Mouse (Mus musculus) limb, embryonic 10.5 days (tissue): ENCODE results near the gene Slc26a11. TPM values are rescaled to one million over a fixed set of nuclear protein-coding genes. Genes with fewer than 3 reads are reported as not detected.

ENCODE experiments used
- DNase-seq: peaks from one replicate; pipeline ENCODE4 v3.0.0-alpha.2; 2017; ENCODE audit warnings: low spot score
- H3K27ac ChIP-seq: fragments of 300-500 bp; sonication (generic); 2 replicates; pipeline ENCODE4 v1.5.1; 2016; ENCODE audit warnings: mild to moderate bottlenecking
- H3K27me3 ChIP-seq: fragments of 300-500 bp; sonication (generic); 2 replicates; pipeline ENCODE4 v1.6.1; 2016; ENCODE audit warnings: low read depth, mild to moderate bottlenecking; ENCODE audit not compliant: poor library complexity, severe bottlenecking
- H3K36me3 ChIP-seq: fragments of 300-500 bp; sonication (generic); 2 replicates; pipeline ENCODE4 v1.6.1; 2016; ENCODE audit warnings: mild to moderate bottlenecking, moderate library complexity
- H3K4me1 ChIP-seq: fragments of 300-500 bp; sonication (generic); 2 replicates; pipeline ENCODE4 v1.6.1; 2016
- H3K4me3 ChIP-seq: fragments of 300-500 bp; sonication (generic); 2 replicates; pipeline ENCODE4 v1.5.1; 2016; ENCODE audit warnings: mild to moderate bottlenecking, moderate library complexity
- H3K9me3 ChIP-seq: fragments of 300-500 bp; sonication (generic); replicated peaks from 2 replicates; pipeline ENCODE4 v1.6.1; 2016; ENCODE audit warnings: mild to moderate bottlenecking
- WGBS: fragments of 180-500 bp; shearing (Covaris S2); methylation state at CpG from one replicate; pipeline ENCODE4 v1.1.7; 2016; 5-methylcytosine and 5-hydroxymethylcytosine counted together
- polyA plus RNA-seq: library from polyadenylated mRNA; unstranded; fragments of >200 nt; fragmentation: Nextera tagmentation; extraction: Ambion mirVana; gene quantifications from 2 replicates; pipeline ENCODE4 v1.2.1, GENCODE M21; 2016

Gene Slc26a11
- polyA plus RNA-seq, 1 experiment from 2014 or later, result 9.4 TPM

DNA sequence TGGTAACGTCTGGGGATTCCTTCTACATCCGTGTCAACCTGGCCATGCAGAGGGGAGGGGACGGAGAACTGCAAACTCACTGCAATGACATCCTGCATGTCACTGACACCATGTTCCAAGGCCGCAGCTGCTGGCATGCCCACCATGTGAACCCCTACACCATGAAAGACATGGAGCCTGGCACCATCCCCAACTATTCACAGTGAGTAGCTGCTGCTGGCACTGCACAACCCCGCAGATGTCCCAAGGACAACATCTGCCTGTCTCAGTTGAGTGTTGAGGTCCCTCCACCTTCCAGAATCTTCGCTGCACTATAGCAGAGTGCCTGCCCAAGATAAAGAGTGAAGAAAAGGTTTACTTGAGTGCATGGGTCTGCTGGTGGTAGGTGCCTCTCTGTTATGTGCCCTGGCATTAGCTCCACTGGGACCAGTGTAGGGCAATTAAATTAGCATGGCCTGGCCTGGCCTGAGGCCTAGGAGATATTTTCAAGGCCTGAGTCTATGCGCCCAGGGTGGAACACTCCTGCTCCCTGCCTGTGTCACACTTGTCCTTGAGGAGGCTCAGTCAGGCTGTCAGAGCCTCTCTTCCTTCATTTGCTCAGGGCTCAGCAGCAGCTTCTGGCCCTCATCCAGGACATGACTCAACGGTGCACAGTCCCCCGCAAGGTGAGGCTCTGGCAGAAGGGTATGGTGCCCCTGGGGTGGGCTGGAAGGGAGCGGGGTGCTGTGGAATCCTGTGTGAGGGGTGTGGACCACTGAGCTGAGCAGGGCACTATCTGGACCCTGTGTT, 16.9 kb upstream of the Slc26a11 start:
- Histone ChIP-seq H3K27ac (no peak overlapping the region), H3K36me3 (no peaks in the 10 kb centered on the region), H3K4me3 (no peak overlapping the region), H3K27me3 (peaks cover 5% of the 10 kb centered on the region), H3K9me3 (no peaks in the 10 kb centered on the region), H3K4me1 (peaks cover 5% of the 10 kb centered on the region; the same call in 1 of the 2 replicates)
- 88% methylated on average over 10 of the region's 10 CpGs for WGBS
- DNase-seq, result no peak

GRCm38 (mm10) chr11:119339179-119339578, 16.2 kb upstream of the Slc26a11 start:
- no peaks in the 10 kb centered on the region for H3K9me3 ChIP-seq
- peaks cover 5% of the 10 kb centered on the region; the same call in 1 of the 2 replicates for H3K4me1 ChIP-seq
- DNase-seq, result no peak
- H3K27ac ChIP-seq, result 0 out of 2 replicates have a peak overlapping the region, but pooled peaks have one; percentile 16
- 49% methylated on average over 5 of the region's 5 CpGs for whole genome bisulfite sequencing
- H3K36me3 ChIP-seq, result no peaks in the 10 kb centered on the region
- H3K4me3 ChIP-seq, result no peak overlapping the region
- H3K27me3 ChIP-seq, result no peaks in the 10 kb centered on the region; the same call in 1 of the 2 replicates

DNA sequence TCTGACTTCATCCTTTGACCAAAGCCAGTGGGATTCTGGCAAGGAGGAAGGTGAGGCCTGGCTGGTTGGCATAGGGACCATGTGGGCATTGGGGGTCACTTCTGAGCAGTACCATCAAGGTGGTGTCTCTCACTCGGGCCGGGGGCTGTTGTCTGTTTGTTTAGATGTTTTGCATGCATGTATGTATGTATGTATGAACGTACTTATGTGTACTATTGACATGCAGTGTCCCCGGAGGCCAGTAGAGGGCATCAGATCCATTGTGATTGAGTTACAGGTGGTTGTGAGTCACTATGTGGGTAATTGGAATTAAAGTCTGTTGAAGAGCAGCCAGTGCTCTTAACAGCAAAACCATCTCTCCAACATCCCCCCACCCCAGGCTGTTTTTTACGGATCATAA, 15.7 kb upstream of the Slc26a11 start:
- Histone ChIP-seq H3K36me3 (no peaks in the 10 kb centered on the region), H3K27me3 (no peaks in the 10 kb centered on the region; the same call in 1 of the 2 replicates), H3K27ac (0 out of 2 replicates have a peak overlapping the region, but pooled peaks have one; percentile 16), H3K4me1 (peaks cover 5% of the 10 kb centered on the region; the same call in 1 of the 2 replicates), H3K4me3 (no peak overlapping the region), H3K9me3 (no peaks in the 10 kb centered on the region)
- WGBS, result 11% methylated on average over 5 of the region's 5 CpGs
- DNase-seq, result peak; percentile 84

- WGBS, result 92% methylated on average over 8 of the region's 8 CpGs
- DNase-seq, result no peak
- no peaks in the 10 kb centered on the region for H3K27me3 ChIP-seq
Observed at GRCm38 (mm10) chr11:119344178-119344577, 11.2 kb upstream of the Slc26a11 start.

GRCm38 (mm10) chr11:119344865-119345264, 10.5 kb upstream of the Slc26a11 start:
- DNase-seq, result no peak
- H3K27me3 ChIP-seq, result no peaks in the 10 kb centered on the region
- H3K4me3 ChIP-seq, result no peak overlapping the region
- 73% methylated on average over 6 of the region's 6 CpGs for WGBS
- no peak overlapping the region for H3K27ac ChIP-seq
- no peaks in the 10 kb centered on the region for H3K4me1 ChIP-seq
- H3K36me3 ChIP-seq, result peaks cover 19% of the 10 kb centered on the region
- H3K9me3 ChIP-seq, result no peaks in the 10 kb centered on the region

More at GRCm38 (mm10) chr11:119344178-119344577, 11.2 kb upstream of the Slc26a11 start:
- H3K4me3 ChIP-seq, result no peak overlapping the region
- H3K9me3 ChIP-seq, result no peaks in the 10 kb centered on the region
- no peak overlapping the region for H3K27ac ChIP-seq
- peaks cover 3% of the 10 kb centered on the region; the same call in 1 of the 2 replicates for H3K4me1 ChIP-seq
- peaks cover 19% of the 10 kb centered on the region for H3K36me3 ChIP-seq

DNA sequence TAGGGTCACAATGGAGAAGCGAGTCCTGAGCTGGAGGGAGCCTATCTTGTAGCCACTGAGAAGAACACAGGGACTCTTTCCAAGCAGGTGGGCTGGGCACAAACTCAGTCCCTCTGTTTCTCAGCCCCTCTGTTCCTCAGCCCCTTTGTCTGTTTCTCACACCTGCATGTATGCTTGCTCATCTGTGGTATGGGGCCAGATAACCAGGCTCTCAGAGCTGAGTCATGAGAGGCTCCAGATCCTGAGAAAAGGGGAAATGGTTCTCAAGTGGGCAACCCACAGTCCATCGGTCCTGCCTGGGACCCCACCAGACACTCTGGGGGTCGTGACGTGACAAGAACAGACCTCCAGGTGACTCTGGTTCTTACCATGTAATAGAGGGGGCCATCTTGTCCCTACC, 8.2 kb upstream of the Slc26a11 start:
- Histone ChIP-seq H3K9me3 (no peaks in the 10 kb centered on the region), H3K4me3 (no peak overlapping the region), H3K4me1 (no peaks in the 10 kb centered on the region), H3K36me3 (peaks cover 24% of the 10 kb centered on the region), H3K27ac (no peak overlapping the region), H3K27me3 (no peaks in the 10 kb centered on the region)
- no peak for DNase-seq
- WGBS, result 94% methylated on average over 4 of the region's 4 CpGs

- DNase-seq, result no peak
- WGBS, result 75% methylated on average over 7 of the region's 7 CpGs
- H3K27ac ChIP-seq, result no peak overlapping the region
- peaks cover 9% of the 10 kb centered on the region; the same call in 1 of the 2 replicates for H3K36me3 ChIP-seq
- H3K9me3 ChIP-seq, result no peaks in the 10 kb centered on the region
- H3K4me1 ChIP-seq, result peaks cover 31% of the 10 kb centered on the region
- H3K4me3 ChIP-seq, result no peak overlapping the region
- 0 out of 2 replicates have a peak, but pooled peaks cover 14% of the 10 kb centered on the region for H3K27me3 ChIP-seq
Observed at GRCm38 (mm10) chr11:119352113-119352512, 3.2 kb upstream of the Slc26a11 start.

- Histone ChIP-seq H3K27ac (no peak overlapping the region), H3K4me3 (no peak overlapping the region), H3K4me1 (peaks cover 31% of the 10 kb centered on the region), H3K27me3 (0 out of 2 replicates have a peak, but pooled peaks cover 14% of the 10 kb centered on the region), H3K9me3 (no peaks in the 10 kb centered on the region), H3K36me3 (peaks cover 16% of the 10 kb centered on the region)
- DNase-seq, result no peak
- 86% methylated on average over 4 of the region's 4 CpGs for WGBS
Observed at GRCm38 (mm10) chr11:119353946-119354345, 1.4 kb upstream of the Slc26a11 start.

GRCm38 (mm10) chr11:119354798-119355442, 437 bp upstream of the Slc26a11 start:
- Histone ChIP-seq H3K4me1 (peaks cover 31% of the 10 kb centered on the region), H3K4me3 (peak overlapping the region; percentile 85), H3K36me3 (peaks cover 25% of the 10 kb centered on the region), H3K27ac (peak overlapping the region; percentile 89), H3K9me3 (no peaks in the 10 kb centered on the region), H3K27me3 (0 out of 2 replicates have a peak, but pooled peaks cover 14% of the 10 kb centered on the region)
- no peak for DNase-seq
- WGBS, result 7% methylated on average over 23 of the region's 23 CpGs

GRCm38 (mm10) chr11:119359089-119359488, 3.7 kb downstream of the Slc26a11 start:
- no peak for DNase-seq
- H3K27me3 ChIP-seq, result 0 out of 2 replicates have a peak, but pooled peaks cover 1% of the 10 kb centered on the region
- H3K4me3 ChIP-seq, result no peak overlapping the region
- no peak overlapping the region for H3K27ac ChIP-seq
- H3K9me3 ChIP-seq, result no peaks in the 10 kb centered on the region
- H3K4me1 ChIP-seq, result peaks cover 43% of the 10 kb centered on the region
- WGBS, result 94% methylated on average over 10 of the region's 10 CpGs
- peaks cover 39% of the 10 kb centered on the region for H3K36me3 ChIP-seq

- Histone ChIP-seq H3K9me3 (no peaks in the 10 kb centered on the region), H3K27me3 (no peaks in the 10 kb centered on the region), H3K4me3 (no peak overlapping the region), H3K27ac (0 out of 2 replicates have a peak overlapping the region, but pooled peaks have one; percentile 3), H3K36me3 (peaks cover 62% of the 10 kb centered on the region), H3K4me1 (peaks cover 15% of the 10 kb centered on the region)
- DNase-seq, result no peak
- WGBS, result 38% methylated on average over 11 of the region's 11 CpGs
Observed at GRCm38 (mm10) chr11:119362769-119363533, 7.6 kb downstream of the Slc26a11 start.

DNA sequence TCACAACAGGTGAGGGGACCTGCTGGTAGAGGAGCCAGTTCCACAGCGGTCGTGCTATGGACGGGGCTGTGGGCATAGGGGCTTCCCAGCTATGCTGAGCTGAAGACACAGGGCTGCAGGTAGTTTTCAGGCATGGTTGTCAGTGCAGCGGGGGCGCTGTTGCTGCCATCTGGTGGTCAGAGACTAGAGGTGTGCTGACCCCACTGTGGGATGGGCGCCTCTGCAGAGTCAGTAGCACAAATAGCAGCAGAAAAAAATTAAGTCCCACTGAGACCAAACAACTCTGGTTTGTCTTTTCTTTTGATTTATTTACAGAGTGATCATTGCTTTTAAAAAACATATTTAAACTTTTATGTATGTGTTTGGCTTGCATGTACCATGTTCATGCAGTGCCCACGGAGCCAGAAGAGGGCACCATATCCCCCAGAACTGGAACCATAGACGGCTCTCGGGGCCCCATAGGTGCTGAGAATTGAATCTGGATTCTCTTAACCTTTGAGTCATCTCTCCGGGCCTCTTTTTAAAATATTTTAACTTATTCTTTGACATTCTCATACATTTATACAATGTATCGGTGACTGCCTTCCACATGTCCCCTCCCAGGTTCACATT, 8.3 kb downstream of the Slc26a11 start:
- H3K9me3 ChIP-seq, result no peaks in the 10 kb centered on the region
- 0 out of 2 replicates have a peak overlapping the region, but pooled peaks have one; percentile 3 for H3K27ac ChIP-seq
- H3K4me1 ChIP-seq, result peaks cover 15% of the 10 kb centered on the region
- peaks cover 63% of the 10 kb centered on the region for H3K36me3 ChIP-seq
- 36% methylated on average over 11 of the region's 11 CpGs for WGBS
- H3K27me3 ChIP-seq, result no peaks in the 10 kb centered on the region
- peak; percentile 84 for DNase-seq
- H3K4me3 ChIP-seq, result no peak overlapping the region
